Mouse (Mus musculus) CH12.LX (cell line): ENCODE data around the gene Caprin1. TPM values are rescaled to one million over a fixed set of nuclear protein-coding genes. Genes with fewer than 3 reads are reported as not detected.
A peak's percentile ranks its signal among the peaks of the same experiment; 100 is the strongest.

ENCODE experiments used
- DNase-seq: peaks from one replicate; pipeline ENCODE4 v3.0.0-alpha.2; 2013; ENCODE audit errors: extremely low read depth
- H3K27ac ChIP-seq: 2 replicates; pipeline ENCODE4 v1.5.1; 2012; ENCODE audit warnings: low read depth, mild to moderate bottlenecking, control low read depth, moderate library complexity; ENCODE audit not compliant: insufficient read depth
- H3K27me3 ChIP-seq: replicated peaks from 2 replicates; pipeline ENCODE3; 2012; ENCODE audit warnings: inconsistent platforms
- H3K36me3 ChIP-seq, 2 experiments: replicated peaks in 1 of 2; 2 replicates each; pipeline versions ENCODE3 to v1.6.1; 2012; ENCODE audit warnings: inconsistent platforms in 1 of 2, low read length in 1 of 2, mild to moderate bottlenecking in 1 of 2, mixed read lengths in 1 of 2, moderate library complexity in 1 of 2; ENCODE audit not compliant: control insufficient read depth in 1 of 2, insufficient read depth in 1 of 2
- H3K4me1 ChIP-seq, 2 experiments: 2 replicates each; pipeline ENCODE4 v1.6.1; 2012; ENCODE audit warnings: inconsistent platforms in 1 of 2, moderate library complexity in 1 of 2; ENCODE audit not compliant: insufficient read depth in 2 of 2, control insufficient read depth in 1 of 2
- H3K4me2 ChIP-seq: 2 replicates; pipeline ENCODE4 v1.6.1; 2012; ENCODE audit warnings: low read depth, mild to moderate bottlenecking, control low read depth; ENCODE audit not compliant: poor library complexity, insufficient read depth, severe bottlenecking
- H3K4me3 ChIP-seq, 3 experiments: fragments of 150-350 bp in 1 of 3; sonication (generic) in 1 of 3; replicated peaks in 1 of 3; 2 replicates each; pipeline versions ENCODE3 to v1.5.1; 2011 to 2012; ENCODE audit warnings: low read depth in 2 of 3, low read length in 2 of 3, mild to moderate bottlenecking in 2 of 3, moderate library complexity in 2 of 3, control low read depth in 1 of 3, improper control_type of control experiment in 1 of 3, inconsistent platforms in 1 of 3, mixed read lengths in 1 of 3; ENCODE audit not compliant: poor library complexity in 1 of 3
- H3K79me2 ChIP-seq: replicated peaks from 2 replicates; pipeline ENCODE4 v1.6.1; 2012; ENCODE audit warnings: mild to moderate bottlenecking, moderate library complexity; ENCODE audit not compliant: control insufficient read depth, poor library complexity, insufficient read depth, severe bottlenecking; ENCODE audit errors: extremely low read depth
- H3K9ac ChIP-seq: 2 replicates; pipeline ENCODE4 v1.6.1; 2012; ENCODE audit warnings: low read depth, mild to moderate bottlenecking, control low read depth, moderate library complexity; ENCODE audit not compliant: insufficient read depth
- H3K9me3 ChIP-seq: replicated peaks from 2 replicates; pipeline ENCODE3; 2012; ENCODE audit warnings: low read length, inconsistent platforms, mixed read lengths
- BHLHE40 ChIP-seq: IDR thresholded peaks from 2 replicates; pipeline ENCODE4 v1.6.1; 2011; ENCODE audit warnings: mild to moderate bottlenecking, low read depth, low read length, improper control_type of control experiment
- CHD1 ChIP-seq: IDR thresholded peaks from 2 replicates; pipeline ENCODE4 v1.6.1; 2012; ENCODE audit warnings: low read depth, low read length, improper control_type of control experiment, inconsistent platforms
- CHD2 ChIP-seq: IDR thresholded peaks from 2 replicates; pipeline ENCODE4 v1.6.1; 2011; ENCODE audit warnings: low read length, improper control_type of control experiment
- CTCF ChIP-seq, 2 experiments: IDR thresholded peaks in 1 of 2; conservative IDR thresholded peaks in 1 of 2; 2 replicates each; pipeline ENCODE4 v1.5.1; 2011 to 2012; ENCODE audit warnings: low read depth in 2 of 2, low read length in 2 of 2, improper control_type of control experiment in 1 of 2, inconsistent platforms in 1 of 2, mild to moderate bottlenecking in 1 of 2, moderate library complexity in 1 of 2
- E2F4 ChIP-seq: IDR thresholded peaks from 2 replicates; pipeline ENCODE4 v1.6.1; 2011; ENCODE audit warnings: low read depth, low read length, improper control_type of control experiment; ENCODE audit not compliant: insufficient replicate concordance
- ELF1 ChIP-seq: IDR thresholded peaks from 2 replicates; pipeline ENCODE4 v1.6.1; 2014; ENCODE audit warnings: low read depth, mild to moderate bottlenecking, inconsistent platforms, low read length, improper control_type of control experiment
- EP300 ChIP-seq: IDR thresholded peaks from 2 replicates; pipeline ENCODE4 v1.6.1; 2011; ENCODE audit warnings: low read length, improper control_type of control experiment
- ETS1 ChIP-seq: conservative IDR thresholded peaks from 2 replicates; pipeline ENCODE4 v1.6.1; 2012; ENCODE audit warnings: low read depth, mild to moderate bottlenecking, inconsistent platforms, low read length, improper control_type of control experiment, moderate library complexity
- GABPA ChIP-seq: IDR thresholded peaks from 2 replicates; pipeline ENCODE4 v1.6.1; 2012; ENCODE audit warnings: low read depth, low read length, improper control_type of control experiment, inconsistent platforms; ENCODE audit not compliant: insufficient replicate concordance
- HCFC1 ChIP-seq: IDR thresholded peaks from 2 replicates; pipeline ENCODE4 v1.6.1; 2012; ENCODE audit warnings: low read depth, mild to moderate bottlenecking, inconsistent platforms, low read length, improper control_type of control experiment
- IRF4 ChIP-seq: IDR thresholded peaks from 2 replicates; pipeline ENCODE4 v1.6.1; 2014; ENCODE audit warnings: low read depth, mild to moderate bottlenecking, inconsistent platforms, low read length, improper control_type of control experiment
- JUN ChIP-seq: IDR thresholded peaks from 2 replicates; pipeline ENCODE4 v1.6.1; 2011; ENCODE audit warnings: low read depth, mild to moderate bottlenecking, low read length, improper control_type of control experiment, moderate library complexity; ENCODE audit not compliant: insufficient read depth
- JUND ChIP-seq: conservative IDR thresholded peaks from 2 replicates; pipeline ENCODE4 v1.6.1; 2011; ENCODE audit warnings: low read depth, low read length, improper control_type of control experiment
- KAT2A ChIP-seq: IDR thresholded peaks from 2 replicates; pipeline ENCODE4 v1.6.1; 2012; ENCODE audit warnings: low read length, improper control_type of control experiment, inconsistent platforms; ENCODE audit not compliant: insufficient replicate concordance
- MAFK ChIP-seq: IDR thresholded peaks from 2 replicates; pipeline ENCODE4 v1.6.1; 2011; ENCODE audit warnings: low read length, improper control_type of control experiment; ENCODE audit not compliant: insufficient replicate concordance
- MAX ChIP-seq: IDR thresholded peaks from 2 replicates; pipeline ENCODE4 v1.6.1; 2011; ENCODE audit warnings: low read length, improper control_type of control experiment
- MAZ ChIP-seq: IDR thresholded peaks from 2 replicates; pipeline ENCODE4 v1.6.1; 2012; ENCODE audit warnings: low read depth, mild to moderate bottlenecking, inconsistent platforms, low read length, improper control_type of control experiment, moderate library complexity
- MEF2A ChIP-seq: IDR thresholded peaks from 2 replicates; pipeline ENCODE4 v1.6.1; 2014; ENCODE audit warnings: low read depth, mild to moderate bottlenecking, inconsistent platforms, low read length, improper control_type of control experiment, borderline replicate concordance
- MXI1 ChIP-seq: IDR thresholded peaks from 2 replicates; pipeline ENCODE4 v1.6.1; 2011; ENCODE audit warnings: mild to moderate bottlenecking, low read depth, low read length, improper control_type of control experiment
- MYC ChIP-seq: IDR thresholded peaks from 2 replicates; pipeline ENCODE4 v1.6.1; 2011; ENCODE audit warnings: low read depth, mild to moderate bottlenecking, improper control_type of control experiment, low read length
- NELFE ChIP-seq: IDR thresholded peaks from 2 replicates; pipeline ENCODE4 v1.6.1; 2011; ENCODE audit warnings: low read depth, low read length, improper control_type of control experiment
- NRF1 ChIP-seq: IDR thresholded peaks from 2 replicates; pipeline ENCODE4 v1.6.1; 2014; ENCODE audit warnings: low read depth, mild to moderate bottlenecking, inconsistent platforms, low read length, improper control_type of control experiment, moderate library complexity
- PAX5 ChIP-seq: IDR thresholded peaks from 2 replicates; pipeline ENCODE4 v1.6.1; 2012; ENCODE audit warnings: low read length, inconsistent platforms, mixed read lengths
- POLR2A ChIP-seq: IDR thresholded peaks from 2 replicates; pipeline ENCODE4 v1.6.1; 2011; ENCODE audit warnings: low read depth, mild to moderate bottlenecking, improper control_type of control experiment, low read length
- POLR2AphosphoS2 ChIP-seq: IDR thresholded peaks from 2 replicates; pipeline ENCODE4 v1.6.1; 2011; ENCODE audit warnings: low read depth, low read length, improper control_type of control experiment
- RAD21 ChIP-seq: IDR thresholded peaks from 2 replicates; pipeline ENCODE4 v1.6.1; 2011; ENCODE audit warnings: low read depth, mild to moderate bottlenecking, low read length, improper control_type of control experiment, moderate library complexity
- RCOR1 ChIP-seq: conservative IDR thresholded peaks from 2 replicates; pipeline ENCODE4 v1.6.1; 2012; ENCODE audit warnings: low read depth, mild to moderate bottlenecking, inconsistent platforms, low read length, improper control_type of control experiment
- SIN3A ChIP-seq: IDR thresholded peaks from 2 replicates; pipeline ENCODE4 v1.6.1; 2012; ENCODE audit warnings: low read length, improper control_type of control experiment, inconsistent platforms
- SMC3 ChIP-seq: IDR thresholded peaks from 2 replicates; pipeline ENCODE4 v1.6.1; 2011; ENCODE audit warnings: low read depth, low read length, improper control_type of control experiment
- TBP ChIP-seq: conservative IDR thresholded peaks from 2 replicates; pipeline ENCODE4 v1.6.1; 2011; ENCODE audit warnings: low read depth, low read length, improper control_type of control experiment
- TCF12 ChIP-seq: IDR thresholded peaks from 2 replicates; pipeline ENCODE4 v1.6.1; 2014; ENCODE audit warnings: low read depth, mild to moderate bottlenecking, inconsistent platforms, low read length, improper control_type of control experiment
- UBTF ChIP-seq: IDR thresholded peaks from 2 replicates; pipeline ENCODE4 v1.6.1; 2012; ENCODE audit warnings: low read depth, mild to moderate bottlenecking, inconsistent platforms, low read length, improper control_type of control experiment, moderate library complexity
- USF1 ChIP-seq: IDR thresholded peaks from 2 replicates; pipeline ENCODE4 v1.6.1; 2014; ENCODE audit warnings: low read depth, mild to moderate bottlenecking, inconsistent platforms, low read length, improper control_type of control experiment
- USF2 ChIP-seq: conservative IDR thresholded peaks from 2 replicates; pipeline ENCODE4 v1.6.1; 2011; ENCODE audit warnings: low read depth, low read length, improper control_type of control experiment
- ZC3H11A ChIP-seq: IDR thresholded peaks from 2 replicates; pipeline ENCODE4 v1.6.1; 2012; ENCODE audit warnings: low read depth, mild to moderate bottlenecking, inconsistent platforms, low read length, improper control_type of control experiment
- ZKSCAN1 ChIP-seq: IDR thresholded peaks from 2 replicates; pipeline ENCODE4 v1.6.1; 2012; ENCODE audit warnings: low read depth, inconsistent platforms, low read length, improper control_type of control experiment, borderline replicate concordance
- ZMIZ1 ChIP-seq: IDR thresholded peaks from 2 replicates; pipeline ENCODE4 v1.6.1; 2012; ENCODE audit warnings: low read depth, mild to moderate bottlenecking, inconsistent platforms, low read length, improper control_type of control experiment
- ZNF384 ChIP-seq: IDR thresholded peaks from 2 replicates; pipeline ENCODE4 v1.6.1; 2012; ENCODE audit warnings: low read depth, low read length, improper control_type of control experiment, inconsistent platforms
- dilution Hi-C: fragments of 300-500 bp; cut with MboI; formaldehyde crosslinking; loops from 2 replicates; pipeline ENCODE4 v1.14.3; 2020; ENCODE audit warnings: low sequenced_read_pairs; ENCODE audit not compliant: extremely low pct_unique_long_range_greater_than_20kb, extremely low pct_ligation_motif_present
- in situ Hi-C: fragments of 300-500 bp; cut with MboI; formaldehyde crosslinking; loops from 3 replicates; pipeline ENCODE4 v1.14.3; 2019; ENCODE audit warnings: low sequenced_read_pairs, low pct_ligation_motif_present, low pct_unique_long_range_greater_than_20kb, mixed read lengths
- polyA plus RNA-seq: library from polyadenylated mRNA; unstranded; fragments of >175 nt; gene quantifications from 2 replicates; pipeline ENCODE4 v1.2.1, GENCODE M21; 2012; ENCODE audit warnings: low read depth; ENCODE audit not compliant: insufficient read length
- total RNA-seq, 2 experiments: library from RNA; depleted of rRNA; stranded (reverse); fragments of 300-350 nt in 1 of 2; fragments of >200 nt in 1 of 2; gene quantifications; 2 replicates each; pipeline ENCODE4 v1.2.3; 2012 to 2014

The Caprin1 gene
- total RNA-seq (2012; rRNA removed), result 217 and 260 TPM in 2 replicates
- total RNA-seq (2014; rRNA removed), result 410 and 422 TPM in 2 replicates
- polyA plus RNA-seq, result 514 and 537 TPM in 2 replicates

GRCm38 (mm10) chr2:103797491-103798009 lies at the start of gene Caprin1:
Gene Caprin1, minus strand, starts transcription at chr2:103797649.
- TF ChIP-seq EP300, result no peak
- TF ChIP-seq MEF2A, result 0 out of 2 replicates have a peak, but pooled peaks have one; percentile 40
- no peak for TF ChIP-seq POLR2AphosphoS2
- TF ChIP-seq USF1, result no peak
- no peak for TF ChIP-seq MAFK
- peak; percentile 89 for TF ChIP-seq MAZ
- TF ChIP-seq RAD21, result no peak
- peak; percentile 79 for TF ChIP-seq CHD2
- TF ChIP-seq POLR2A, result peak; percentile 72
- TF ChIP-seq SMC3, result no peak
- no peak; the same call in none of the 2 replicates for TF ChIP-seq NELFE
- TF ChIP-seq MYC, result no peak
- TF ChIP-seq HCFC1, result peak; percentile 80
- no peak for TF ChIP-seq JUN
- TF ChIP-seq ZKSCAN1, result no peak
- TF ChIP-seq UBTF, result no peak
- peak; percentile 56 for TF ChIP-seq TCF12
- TF ChIP-seq CTCF (conservative IDR thresholded peaks at IDR 0.05 in 1 of 2, IDR thresholded peaks at IDR 0.05 in 1 of 2; ENCODE audit: low read depth in 2 of 2, low read length in 2 of 2), result no peak; a peak in 2 of 4 replicates
- TF ChIP-seq ELF1, result 0 out of 2 replicates have a peak, but pooled peaks have one; percentile 53
- no peak for TF ChIP-seq ZC3H11A
- no peak for TF ChIP-seq BHLHE40
- TF ChIP-seq MXI1, result no peak
- TF ChIP-seq KAT2A, result 0 out of 2 replicates have a peak, but pooled peaks have one; percentile 40
- TF ChIP-seq NRF1, result no peak
- peak; percentile 67; the same call in 1 of the 2 replicates for TF ChIP-seq ZMIZ1
- TF ChIP-seq TBP, result 0 out of 2 replicates have a peak, but pooled peaks have one; percentile 46
- TF ChIP-seq IRF4, result no peak
- no peak for TF ChIP-seq ZNF384
- no peak for TF ChIP-seq GABPA
- no peak for TF ChIP-seq CHD1
- TF ChIP-seq RCOR1, result 0 out of 2 replicates have a peak, but pooled peaks have one; percentile 65
- 0 out of 2 replicates have a peak, but pooled peaks have one; percentile 41 for TF ChIP-seq SIN3A
- no peak for TF ChIP-seq E2F4
- TF ChIP-seq ETS1, result no peak; the same call in 1 of the 2 replicates
- peak; percentile 100 for TF ChIP-seq MAX
- TF ChIP-seq USF2, result no peak
- TF ChIP-seq JUND, result no peak
- TF ChIP-seq PAX5, result no peak
- in situ Hi-C loops (no loop called here), dilution Hi-C loops (no loop called here)
- Histone ChIP-seq H3K27ac (peak within 1 kb of the TSS; percentile 91), H3K36me3 (peaks cover 9 to 20% of the 10 kb centered on the region in 2 experiments), H3K9me3 (no peaks in the 10 kb centered on the region), H3K4me3 (peak within 1 kb of the TSS; percentile 76 to 84 (median 82)), H3K4me1 (peaks cover 7 to 40% of the 10 kb centered on the region in 2 experiments), H3K4me2 (peak within 1 kb of the TSS; percentile 60), H3K9ac (peak within 1 kb of the TSS; percentile 99), H3K27me3 (no peaks in the 10 kb centered on the region), H3K79me2 (peaks cover 32% of the 10 kb centered on the region)
- peak; percentile 88 for DNase-seq
